ENCODE assay signal across 8 mouse cellular contexts in genomic region chr9:56552766-56553165, GRCm38 (mm10).
DNase-seq lines count a peak whose midpoint lies in the region; ATAC-seq and TF ChIP-seq lines count a peak whose summit lies in the region.

No protein-coding gene starts in this region.

- 19% methylated on average over 1 of the region's 1 CpGs for WGBS in hindbrain, postnatal 0 days

- intact Hi-C loops in left cerebral cortex, postnatal 10 days (cut with DNase I), result loop anchor here (5.0 kb wide), 2 partner anchors 290 to 350 kb away; no protein-coding TSS in a partner anchor

- no peak overlapping the region for H3K4me3 ChIP-seq in hindbrain, postnatal 0 days (ENCODE audit: low read length)
- peak overlapping the region; percentile 35 for H3K4me3 ChIP-seq in megakaryocyte, embryonic 14.5 days (replicated peaks)

- no peak overlapping the region for H3K4me2 ChIP-seq in hindbrain, postnatal 0 days (ENCODE audit: low read depth, low read length)

- no peaks in the 10 kb centered on the region for H3K9me3 ChIP-seq in hindbrain, postnatal 0 days (ENCODE audit: low read length)
- no peaks in the 10 kb centered on the region for H3K9me3 ChIP-seq in megakaryocyte, embryonic 14.5 days

- H3K27ac ChIP-seq in hindbrain, postnatal 0 days, result peak overlapping the region; percentile 74

- no peaks in the 10 kb centered on the region for H3K36me3 ChIP-seq in hindbrain, postnatal 0 days (ENCODE audit: insufficient read depth, low read length)
- no peaks in the 10 kb centered on the region for H3K36me3 ChIP-seq in megakaryocyte, embryonic 14.5 days (replicated peaks; ENCODE audit: low read length)

- peak; percentile 87 for DNase-seq in NIH3T3 (ENCODE audit: low read depth)
- DNase-seq in cerebellum, postnatal 25 days, result peak; percentile 83 to 87
- DNase-seq in gastrocnemius, adult 8-10 months (ENCODE audit: low spot score in 2 of 2), result peak; percentile 73 to 77
- peak; percentile 80 for DNase-seq in hindbrain, postnatal 0 days (ENCODE audit: low spot score)
- DNase-seq in left cerebral cortex, postnatal 10 days (ENCODE audit: extremely low spot score in 1 of 2, low spot score in 2 of 2), result peak; percentile 34 to 84
- peak; percentile 66 to 79 for DNase-seq in right cerebral cortex, postnatal 10 days (ENCODE audit: low spot score in 2 of 2)
- peak; percentile 87 for DNase-seq in urinary bladder, postnatal 14 days (ENCODE audit: low spot score)

- ATAC-seq in hindbrain, postnatal 0 days, result peak; percentile 56

- no peak overlapping the region for H3K9ac ChIP-seq in hindbrain, postnatal 0 days (replicated peaks; ENCODE audit: low read length)

- peaks cover 20% of the 10 kb centered on the region for H3K4me1 ChIP-seq in hindbrain, postnatal 0 days (ENCODE audit: insufficient read depth, low read length)
- peaks cover 39% of the 10 kb centered on the region for H3K4me1 ChIP-seq in megakaryocyte, embryonic 14.5 days

- no peaks in the 10 kb centered on the region for H3K27me3 ChIP-seq in hindbrain, postnatal 0 days (ENCODE audit: insufficient read depth, low read length)
- H3K27me3 ChIP-seq in megakaryocyte, embryonic 14.5 days (replicated peaks), result peaks cover 49% of the 10 kb centered on the region

- TF ChIP-seq CTCF in hindbrain, postnatal 0 days (IDR thresholded peaks at IDR 0.05; ENCODE audit: low read depth), result peak; percentile 91
